Mouse (Mus musculus) liver, adult 2 months (tissue): ENCODE measurements around the gene Spats2. TPM values are rescaled to one million over a fixed set of nuclear protein-coding genes. Genes with fewer than 3 reads are reported as not detected.
A peak's percentile ranks its signal among the peaks of the same experiment; 100 is the strongest.
"Not testable (repeated sequence)": the region's sequence is repeated elsewhere in the genome, so short reads cannot be mapped to it uniquely, and the experiment has no call there.

Experiments
- DNase-seq: peaks from one replicate; pipeline ENCODE4 v3.0.0-alpha.2; 2011; ENCODE audit warnings: low read depth, low spot score; ENCODE audit errors: extremely low read depth
- H3K27ac ChIP-seq: fragments of 200-500 bp; replicated peaks from 2 replicates; pipeline ENCODE4 v1.5.1; 2012; ENCODE audit warnings: low read depth, mild to moderate bottlenecking, control low read depth, inconsistent platforms, low read length; ENCODE audit not compliant: insufficient read depth
- H3K27me3 ChIP-seq: fragments of 200-500 bp; 2 replicates; pipeline ENCODE4 v1.6.1; 2012; ENCODE audit warnings: mild to moderate bottlenecking, moderate library complexity, low read length, inconsistent platforms; ENCODE audit not compliant: control insufficient read depth, insufficient read depth
- H3K36me3 ChIP-seq: fragments of 200-500 bp; 2 replicates; pipeline ENCODE4 v1.6.1; 2012; ENCODE audit warnings: low read length, inconsistent platforms; ENCODE audit not compliant: control insufficient read depth, insufficient read depth
- H3K4me1 ChIP-seq: fragments of 200-500 bp; 2 replicates; pipeline ENCODE4 v1.6.1; 2011; ENCODE audit warnings: low read length; ENCODE audit not compliant: control insufficient read depth, insufficient read depth
- H3K4me3 ChIP-seq: fragments of 200-500 bp; 2 replicates; pipeline ENCODE4 v1.5.1; 2011; ENCODE audit warnings: low read depth, mild to moderate bottlenecking, control low read depth, low read length, moderate library complexity; ENCODE audit not compliant: insufficient read depth
- H3K79me2 ChIP-seq: fragments of 200-500 bp; 2 replicates; pipeline ENCODE4 v1.6.1; 2012; ENCODE audit warnings: inconsistent platforms, mild to moderate bottlenecking, low read length, moderate library complexity; ENCODE audit not compliant: control insufficient read depth, insufficient read depth
- H3K9ac ChIP-seq: fragments of 200-500 bp; 2 replicates; pipeline ENCODE4 v1.6.1; 2012; ENCODE audit warnings: low read depth, mild to moderate bottlenecking, control low read depth, inconsistent platforms, low read length
- CTCF ChIP-seq: fragments of 200-500 bp; IDR thresholded peaks from 2 replicates; pipeline ENCODE4 v1.5.1; 2011; ENCODE audit warnings: low read depth, low read length, control low read depth
- POLR2A ChIP-seq: fragments of 200-500 bp; IDR thresholded peaks from 2 replicates; pipeline ENCODE4 v1.6.1; 2011; ENCODE audit warnings: low read length, control low read depth; ENCODE audit not compliant: insufficient read depth; ENCODE audit errors: extremely low read depth
- WGBS: fragments of 180-500 bp; shearing (Covaris S2); methylation state at CpG from one replicate; pipeline ENCODE4 v1.1.7; 2018; 5-methylcytosine and 5-hydroxymethylcytosine counted together
- polyA plus RNA-seq: library from polyadenylated mRNA; depleted of rRNA; stranded (reverse); fragments of >200 nt; gene quantifications from 2 replicates; pipeline ENCODE4 v1.2.3, GENCODE M21; 2012
- total RNA-seq: library from RNA; depleted of rRNA; stranded (reverse); fragments of >200 nt; gene quantifications from 2 replicates; pipeline ENCODE4 v1.2.3, GENCODE M21; 2014

Gene Spats2
- total and polyA plus RNA-seq, 2 experiments, result 2.9 to 3.2 TPM

DNA sequence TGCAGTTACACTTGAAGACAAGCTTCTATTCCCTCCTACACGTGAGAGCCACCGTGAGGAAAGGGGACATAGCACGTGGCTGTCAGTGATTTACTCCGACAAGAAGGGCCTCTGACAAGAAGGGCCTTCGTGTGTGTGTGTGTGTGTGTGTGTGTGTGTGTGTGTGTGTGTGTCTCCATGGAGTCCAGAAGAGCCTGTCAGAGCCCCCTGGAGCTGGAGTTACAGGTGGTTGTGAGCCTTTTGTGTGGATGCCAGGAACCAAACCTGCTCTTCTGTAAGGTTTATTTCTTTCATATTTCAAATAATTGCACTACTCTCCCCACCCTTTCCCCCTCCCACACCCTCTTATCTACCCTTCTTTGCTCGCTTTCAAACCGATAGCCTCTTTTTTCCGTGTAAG lies 25.6 kb downstream of the Spats2 start:
- H3K36me3 ChIP-seq, result 0 out of 2 replicates have a peak, but pooled peaks cover under 1% of the 10 kb centered on the region
- no peaks in the 10 kb centered on the region for H3K4me1 ChIP-seq
- H3K79me2 ChIP-seq, result no peaks in the 10 kb centered on the region
- DNase-seq, result no peak
- TF ChIP-seq POLR2A (no peak), CTCF (no peak)
- H3K27ac ChIP-seq, result no peak overlapping the region
- H3K27me3 ChIP-seq, result no peaks in the 10 kb centered on the region
- H3K4me3 ChIP-seq, result no peak overlapping the region
- 85% methylated on average over 8 of the region's 8 CpGs for WGBS
- no peak overlapping the region for H3K9ac ChIP-seq

DNA sequence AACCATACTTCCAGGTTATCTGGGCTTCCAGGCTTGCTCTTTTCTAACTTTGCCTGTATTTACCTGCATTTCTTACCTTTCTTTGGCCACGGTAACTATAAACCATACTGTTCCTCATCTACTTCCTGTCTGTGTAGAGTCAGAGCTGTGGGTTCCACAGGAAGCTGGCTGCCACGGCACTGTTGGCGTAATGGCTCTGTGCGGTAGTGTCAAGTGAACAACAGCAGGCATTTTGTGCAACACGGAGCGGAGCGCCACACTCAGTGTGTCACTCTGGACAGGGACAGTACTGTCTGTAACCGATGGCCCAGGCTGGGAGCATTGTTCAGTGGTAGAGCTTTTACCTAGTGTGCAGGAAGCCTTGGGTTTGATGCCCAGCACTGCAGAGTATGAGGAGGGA lies 27.8 kb downstream of the Spats2 start:
- DNase-seq, result no peak
- TF ChIP-seq POLR2A, result no peak
- TF ChIP-seq CTCF, result no peak
- Histone ChIP-seq H3K9ac (no peak overlapping the region), H3K4me3 (no peak overlapping the region), H3K79me2 (no peaks in the 10 kb centered on the region), H3K27me3 (no peaks in the 10 kb centered on the region), H3K4me1 (no peaks in the 10 kb centered on the region), H3K36me3 (no peaks in the 10 kb centered on the region), H3K27ac (no peak overlapping the region)
- WGBS, result 92% methylated on average over 8 of the region's 8 CpGs

DNA sequence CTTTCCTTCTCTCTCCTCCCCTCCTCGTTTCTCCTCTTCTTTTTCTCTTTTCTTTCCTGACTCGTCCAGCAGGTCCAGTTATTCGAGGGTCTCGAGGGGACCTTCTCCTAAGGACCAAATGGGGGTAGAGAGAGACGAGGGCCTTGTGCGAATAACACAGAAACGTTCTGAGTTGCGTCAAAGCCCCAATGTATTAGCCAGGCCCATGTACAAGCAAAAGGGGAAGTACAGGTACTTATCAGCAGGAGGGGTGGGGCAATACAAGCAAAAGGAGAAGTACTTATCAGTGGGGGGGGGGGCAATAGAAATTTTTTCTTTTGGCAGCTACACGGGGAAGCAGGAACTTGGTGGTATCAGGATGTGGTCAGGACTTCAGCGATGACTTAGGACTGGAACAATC lies 28.8 kb downstream of the Spats2 start:
- H3K4me3 ChIP-seq, H3K79me2 ChIP-seq, H3K4me1 ChIP-seq, H3K27me3 ChIP-seq, H3K27ac ChIP-seq, H3K36me3 ChIP-seq, H3K9ac ChIP-seq, DNase-seq: not testable (repeated sequence)
- WGBS, result 87% methylated on average over 10 of the region's 10 CpGs

GRCm38 (mm10) chr15:99163512-99164365 lies 38.0 kb downstream of the Spats2 start:
- H3K9ac ChIP-seq, result no peak overlapping the region
- DNase-seq, result peak; percentile 4
- peaks cover 3% of the 10 kb centered on the region for H3K36me3 ChIP-seq
- no peaks in the 10 kb centered on the region for H3K27me3 ChIP-seq
- 82% methylated on average over 12 of the region's 12 CpGs for WGBS
- H3K4me3 ChIP-seq, result no peak overlapping the region
- no peaks in the 10 kb centered on the region for H3K79me2 ChIP-seq
- no peaks in the 10 kb centered on the region for H3K4me1 ChIP-seq
- no peak overlapping the region; the same call in 1 of the 2 replicates for H3K27ac ChIP-seq
- no peak for TF ChIP-seq POLR2A

DNA sequence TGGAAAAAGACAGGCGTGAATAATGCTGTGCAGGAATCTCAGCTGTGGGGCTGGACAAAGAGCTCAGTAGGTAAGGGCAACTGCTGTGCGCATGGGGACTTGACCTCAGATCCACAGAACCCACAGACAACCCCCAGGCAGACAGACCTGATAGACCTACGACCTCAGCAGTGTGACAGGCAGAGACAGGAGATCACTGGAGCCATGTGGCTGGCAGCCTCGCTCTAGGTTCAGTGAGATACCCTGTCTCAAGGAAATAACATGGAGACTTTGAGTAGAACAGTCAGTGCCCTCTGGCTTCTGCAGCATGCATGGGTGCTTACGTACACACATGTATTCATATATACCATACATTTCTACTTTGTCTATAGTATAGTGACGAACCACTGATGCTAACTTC lies 46.4 kb downstream of the Spats2 start:
- Histone ChIP-seq H3K27ac (no peak overlapping the region), H3K79me2 (no peaks in the 10 kb centered on the region), H3K4me3 (no peak overlapping the region), H3K4me1 (no peaks in the 10 kb centered on the region), H3K36me3 (peaks cover 6% of the 10 kb centered on the region), H3K27me3 (no peaks in the 10 kb centered on the region), H3K9ac (no peak overlapping the region)
- WGBS, result 92% methylated on average over 6 of the region's 6 CpGs
- TF ChIP-seq POLR2A (no peak), CTCF (no peak)
- DNase-seq, result no peak

GRCm38 (mm10) chr15:99179639-99180038 lies 53.9 kb downstream of the Spats2 start:
- Histone ChIP-seq H3K79me2 (no peaks in the 10 kb centered on the region), H3K4me3 (no peak overlapping the region), H3K27me3 (no peaks in the 10 kb centered on the region), H3K9ac (no peak overlapping the region), H3K36me3 (peaks cover 6% of the 10 kb centered on the region), H3K4me1 (no peaks in the 10 kb centered on the region), H3K27ac (no peak overlapping the region)
- TF ChIP-seq POLR2A (no peak), CTCF (no peak)
- WGBS, result 75% methylated on average over 2 of the region's 2 CpGs
- DNase-seq, result no peak
